Mouse (Mus musculus): Measurements from ENCODE around the gene P2ry2. TPM values are rescaled to one million over a fixed set of nuclear protein-coding genes. Genes with fewer than 3 reads are reported as not detected.

P2ry2 gene
- polyA plus RNA-seq, 1 experiment = not detected

DNA sequence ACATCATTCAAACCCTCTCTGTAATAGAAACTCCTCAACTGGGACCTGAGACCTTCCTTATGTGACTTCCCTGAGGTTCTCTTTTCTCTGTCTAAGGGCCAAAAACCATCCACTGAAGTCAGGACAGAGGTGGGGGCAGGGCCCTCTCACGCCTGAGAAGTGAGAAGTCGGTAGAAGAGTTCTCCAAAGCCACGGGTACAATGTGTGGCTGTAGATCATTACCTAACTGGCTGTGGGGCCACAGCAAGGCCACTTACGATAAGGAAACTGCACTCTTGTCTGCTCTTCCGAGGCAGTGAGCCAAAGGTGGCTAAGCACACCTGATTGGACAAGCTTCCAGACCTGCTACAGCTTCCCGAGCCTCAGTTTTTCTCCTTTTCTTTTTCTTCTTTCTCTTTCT is 16.8 kb upstream of the P2ry2 start:
- no peak overlapping the region for H3K4me3 ChIP-seq (ENCODE audit: insufficient read depth, low read depth, low read length)
- 0 out of 2 replicates have a peak, but pooled peaks cover 3% of the 10 kb centered on the region for H3K4me1 ChIP-seq (ENCODE audit: control insufficient read depth, insufficient read depth, low read length)
- whole genome bisulfite sequencing = 90% methylated on average over 6 of the region's 6 CpGs
- no peak overlapping the region for H3K27ac ChIP-seq (ENCODE audit: insufficient read depth, low read depth, low read length)
- no peak for TF ChIP-seq POLR2A (IDR thresholded peaks at IDR 0.05; ENCODE audit: insufficient read depth, low read depth, low read length)
- no peak for TF ChIP-seq CTCF (IDR thresholded peaks at IDR 0.05; ENCODE audit: insufficient read depth, low read depth, low read length)

- 94% methylated on average over 9 of the region's 9 CpGs for WGBS
- H3K4me1 ChIP-seq (ENCODE audit: control insufficient read depth, insufficient read depth, low read length) = 0 out of 2 replicates have a peak, but pooled peaks cover 3% of the 10 kb centered on the region
- H3K27ac ChIP-seq (ENCODE audit: insufficient read depth, low read depth, low read length) = no peak overlapping the region
- H3K4me3 ChIP-seq (ENCODE audit: insufficient read depth, low read depth, low read length) = no peak overlapping the region
- TF ChIP-seq CTCF (IDR thresholded peaks at IDR 0.05; ENCODE audit: insufficient read depth, low read depth, low read length) = no peak
- TF ChIP-seq POLR2A (IDR thresholded peaks at IDR 0.05; ENCODE audit: insufficient read depth, low read depth, low read length) = no peak
These were observed 16.3 kb upstream of the P2ry2 start for GRCm38 (mm10) chr7:101028991-101029390.

DNA sequence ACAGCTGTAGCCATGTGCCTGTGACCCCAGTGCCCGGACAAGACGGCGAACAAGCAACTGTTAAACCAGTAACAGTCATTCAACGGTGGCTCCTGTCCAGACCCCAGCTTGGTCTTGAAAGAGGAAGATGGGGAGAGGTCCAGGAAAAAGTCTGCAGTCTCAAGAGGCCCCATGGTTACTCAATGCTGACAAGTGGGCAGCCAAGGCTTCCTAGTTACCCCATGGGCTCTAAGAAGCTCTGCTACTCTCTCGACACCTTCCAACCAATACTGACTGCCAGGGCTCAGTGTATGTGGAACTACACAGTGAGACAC is 15.7 kb upstream of the P2ry2 start:
- WGBS = 81% methylated on average over 5 of the region's 5 CpGs
- H3K27ac ChIP-seq (ENCODE audit: insufficient read depth, low read depth, low read length) = no peak overlapping the region
- 0 out of 2 replicates have a peak, but pooled peaks cover 3% of the 10 kb centered on the region for H3K4me1 ChIP-seq (ENCODE audit: control insufficient read depth, insufficient read depth, low read length)
- no peak for TF ChIP-seq POLR2A (IDR thresholded peaks at IDR 0.05; ENCODE audit: insufficient read depth, low read depth, low read length)
- TF ChIP-seq CTCF (IDR thresholded peaks at IDR 0.05; ENCODE audit: insufficient read depth, low read depth, low read length) = no peak
- H3K4me3 ChIP-seq (ENCODE audit: insufficient read depth, low read depth, low read length) = no peak overlapping the region

DNA sequence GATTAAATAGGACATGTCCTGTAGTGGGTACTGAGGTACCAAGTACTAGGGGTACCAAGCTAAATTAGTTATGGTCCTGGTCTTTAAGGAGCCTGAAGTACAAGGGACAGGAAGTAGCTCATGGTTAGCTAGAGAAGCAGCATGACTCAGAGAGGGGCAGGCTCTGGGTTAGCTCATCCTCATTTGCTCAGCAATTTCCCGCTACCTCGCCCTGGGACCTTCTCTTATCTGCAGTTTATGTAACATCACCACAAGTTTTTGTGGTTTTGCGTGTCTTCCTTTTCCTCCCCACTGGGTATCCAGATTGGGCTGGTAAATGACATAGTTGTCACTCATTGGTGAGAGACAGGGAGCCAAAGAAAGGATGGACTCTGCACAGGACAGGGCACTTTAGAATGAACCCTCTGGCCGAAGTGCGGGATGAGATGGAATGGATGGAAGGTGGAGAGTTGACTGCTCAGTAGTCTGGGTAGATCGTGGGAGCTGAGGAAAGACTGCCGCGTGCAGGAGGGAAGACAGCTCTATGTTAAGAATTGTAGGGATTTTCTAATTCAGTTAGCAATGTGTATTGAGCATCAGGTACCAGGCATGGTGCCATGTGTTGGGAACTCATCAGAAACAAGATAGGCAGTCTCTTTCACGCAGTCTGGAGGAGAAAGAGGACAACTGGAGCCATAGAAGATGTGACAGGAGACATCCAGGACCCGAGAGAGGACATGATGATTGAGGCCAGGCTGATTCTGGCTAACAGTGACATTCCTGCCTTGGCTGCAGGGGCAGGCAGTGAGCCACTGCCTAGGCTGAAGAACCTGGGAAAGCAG is 15.2 kb upstream of the P2ry2 start:
- no peak overlapping the region for H3K27ac ChIP-seq (ENCODE audit: insufficient read depth, low read depth, low read length)
- H3K4me3 ChIP-seq (ENCODE audit: insufficient read depth, low read depth, low read length) = no peak overlapping the region
- TF ChIP-seq POLR2A (IDR thresholded peaks at IDR 0.05; ENCODE audit: insufficient read depth, low read depth, low read length) (no peak), CTCF (IDR thresholded peaks at IDR 0.05; ENCODE audit: insufficient read depth, low read depth, low read length) (no peak)
- H3K4me1 ChIP-seq (ENCODE audit: control insufficient read depth, insufficient read depth, low read length) = 0 out of 2 replicates have a peak, but pooled peaks cover 3% of the 10 kb centered on the region
- 84% methylated on average over 10 of the region's 10 CpGs for WGBS

GRCm38 (mm10) chr7:101026836-101027235 is 14.2 kb upstream of the P2ry2 start:
- WGBS = 57% methylated on average over 5 of the region's 5 CpGs

GRCm38 (mm10) chr7:101017492-101017891 is 4.8 kb upstream of the P2ry2 start:
- H3K27ac ChIP-seq (ENCODE audit: insufficient read depth, low read depth, low read length) = no peak overlapping the region
- 22% methylated on average over 6 of the region's 6 CpGs for WGBS
- TF ChIP-seq POLR2A (IDR thresholded peaks at IDR 0.05; ENCODE audit: insufficient read depth, low read depth, low read length) (no peak), CTCF (IDR thresholded peaks at IDR 0.05; ENCODE audit: insufficient read depth, low read depth, low read length) (no peak)
- no peak overlapping the region for H3K4me3 ChIP-seq (ENCODE audit: insufficient read depth, low read depth, low read length)
- H3K4me1 ChIP-seq (ENCODE audit: control insufficient read depth, insufficient read depth, low read length) = peaks cover 15% of the 10 kb centered on the region

More at GRCm38 (mm10) chr7:101026836-101027235, 14.2 kb upstream of the P2ry2 start:
- Histone ChIP-seq H3K27ac (ENCODE audit: insufficient read depth, low read depth, low read length) (no peak overlapping the region), H3K4me1 (ENCODE audit: control insufficient read depth, insufficient read depth, low read length) (0 out of 2 replicates have a peak, but pooled peaks cover 3% of the 10 kb centered on the region), H3K4me3 (ENCODE audit: insufficient read depth, low read depth, low read length) (no peak overlapping the region)
- TF ChIP-seq POLR2A (IDR thresholded peaks at IDR 0.05; ENCODE audit: insufficient read depth, low read depth, low read length) = no peak
- TF ChIP-seq CTCF (IDR thresholded peaks at IDR 0.05; ENCODE audit: insufficient read depth, low read depth, low read length) = no peak

GRCm38 (mm10) chr7:101017021-101017461 is 4.4 kb upstream of the P2ry2 start:
- no peak overlapping the region for H3K4me3 ChIP-seq (ENCODE audit: insufficient read depth, low read depth, low read length)
- TF ChIP-seq POLR2A (IDR thresholded peaks at IDR 0.05; ENCODE audit: insufficient read depth, low read depth, low read length) (no peak), CTCF (IDR thresholded peaks at IDR 0.05; ENCODE audit: insufficient read depth, low read depth, low read length) (no peak)
- H3K4me1 ChIP-seq (ENCODE audit: control insufficient read depth, insufficient read depth, low read length) = peaks cover 18% of the 10 kb centered on the region
- H3K27ac ChIP-seq (ENCODE audit: insufficient read depth, low read depth, low read length) = no peak overlapping the region
- 51% methylated on average over 7 of the region's 7 CpGs for WGBS

DNA sequence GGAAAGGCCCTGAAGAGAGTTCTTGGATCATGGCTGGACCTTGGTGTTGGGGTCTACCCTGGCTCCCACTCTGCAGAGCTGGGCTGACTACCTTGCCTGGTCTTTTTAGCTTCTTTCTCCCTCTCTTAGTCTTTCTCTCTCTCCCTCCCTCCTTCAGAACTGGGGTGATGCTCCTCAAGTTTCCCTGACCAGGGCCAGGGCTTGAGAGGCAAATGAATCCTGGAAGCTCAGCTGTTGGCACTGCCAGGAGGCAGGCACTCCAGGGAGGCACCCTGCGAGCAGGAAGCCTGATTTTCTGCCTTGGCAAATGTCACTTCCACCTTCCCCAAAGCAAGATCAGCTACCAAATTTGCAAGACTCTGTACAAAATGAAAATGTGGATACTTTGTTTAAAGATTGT is 2.3 kb upstream of the P2ry2 start:
- no peak for TF ChIP-seq POLR2A (IDR thresholded peaks at IDR 0.05; ENCODE audit: insufficient read depth, low read depth, low read length)
- 84% methylated on average over 1 of the region's 1 CpGs for WGBS
- Histone ChIP-seq H3K4me3 (ENCODE audit: insufficient read depth, low read depth, low read length) (no peak overlapping the region), H3K4me1 (ENCODE audit: control insufficient read depth, insufficient read depth, low read length) (peaks cover 25% of the 10 kb centered on the region), H3K27ac (ENCODE audit: insufficient read depth, low read depth, low read length) (no peak overlapping the region)

- no peak for TF ChIP-seq CTCF (IDR thresholded peaks at IDR 0.05; ENCODE audit: insufficient read depth, low read depth, low read length)
- no peak for TF ChIP-seq POLR2A (IDR thresholded peaks at IDR 0.05; ENCODE audit: insufficient read depth, low read depth, low read length)
- H3K4me1 ChIP-seq (ENCODE audit: control insufficient read depth, insufficient read depth, low read length) = peaks cover 25% of the 10 kb centered on the region
- no peak overlapping the region for H3K27ac ChIP-seq (ENCODE audit: insufficient read depth, low read depth, low read length)
- H3K4me3 ChIP-seq (ENCODE audit: insufficient read depth, low read depth, low read length) = no peak overlapping the region
- 75% methylated on average over 9 of the region's 9 CpGs for WGBS
These were observed 1.4 kb upstream of the P2ry2 start for GRCm38 (mm10) chr7:101014041-101014440.

Measured in olfactory bulb, adult 2 months (tissue).